Mouse (Mus musculus): ENCODE data around the gene Tcf7l1.

Tcf7l1 gene

DNA sequence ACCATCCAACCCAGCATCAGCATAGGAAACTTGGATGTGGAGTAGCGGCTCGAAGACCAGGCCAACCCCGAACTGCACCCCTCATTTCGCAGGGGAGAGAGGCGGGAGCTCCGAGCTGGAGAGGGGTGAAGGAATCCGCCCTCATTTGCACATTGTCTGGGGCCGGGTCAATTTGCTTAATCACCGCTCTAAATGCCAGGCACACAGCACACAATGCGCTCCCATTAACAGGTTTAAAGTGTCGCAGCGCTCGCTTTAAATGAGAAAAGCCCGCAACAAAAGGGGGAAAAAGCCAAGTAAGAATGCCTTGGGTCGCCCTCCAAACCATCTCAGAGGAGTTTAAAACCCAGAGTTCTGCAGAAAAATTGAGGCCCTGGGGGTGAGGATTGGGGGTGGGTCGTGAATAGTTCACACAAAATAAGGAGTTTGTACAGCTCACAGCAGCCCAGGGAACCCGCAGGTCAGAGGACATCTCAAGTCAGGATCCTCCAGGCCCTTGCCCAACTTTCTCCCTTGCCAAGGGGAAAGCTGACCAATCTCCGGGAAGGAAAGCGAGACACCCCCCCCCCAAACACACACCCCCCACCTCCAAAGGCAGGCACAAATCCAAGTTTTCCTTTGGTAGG, 1.6 kb downstream of the Tcf7l1 start:
- DNase-seq (ENCODE audit: low spot score in 2 of 2) = no peak

- no peak for DNase-seq (ENCODE audit: low spot score in 2 of 2)
Measured at GRCm38 (mm10) chr6:72783780-72784179, 5.3 kb downstream of the Tcf7l1 start.

- DNase-seq (ENCODE audit: low spot score in 2 of 2) = no peak
Measured at GRCm38 (mm10) chr6:72778779-72779776, 10.0 kb downstream of the Tcf7l1 start.

DNA sequence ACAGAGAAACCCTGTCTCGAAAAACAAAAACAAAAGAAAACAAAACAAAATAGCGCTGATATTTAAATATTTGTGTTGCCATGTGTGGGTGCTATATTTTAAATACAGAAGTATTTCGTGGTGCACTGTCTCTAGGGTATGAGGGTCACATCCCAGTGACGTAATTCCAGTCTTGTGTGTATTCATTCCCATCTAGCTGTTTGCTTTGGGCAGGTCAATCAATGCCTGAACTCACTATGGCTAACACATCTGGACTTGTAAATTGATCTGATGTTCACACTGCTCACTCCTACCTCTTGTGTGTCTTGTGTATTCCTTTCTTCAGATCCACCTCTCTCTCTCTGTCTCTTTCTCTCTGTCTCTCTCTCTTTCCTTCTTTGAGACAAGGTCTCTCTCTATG, 11.8 kb downstream of the Tcf7l1 start:
- no peak for DNase-seq (ENCODE audit: low spot score in 2 of 2)

GRCm38 (mm10) chr6:72774275-72774674, 14.8 kb downstream of the Tcf7l1 start:
- DNase-seq (ENCODE audit: low spot score in 2 of 2) = no peak

DNA sequence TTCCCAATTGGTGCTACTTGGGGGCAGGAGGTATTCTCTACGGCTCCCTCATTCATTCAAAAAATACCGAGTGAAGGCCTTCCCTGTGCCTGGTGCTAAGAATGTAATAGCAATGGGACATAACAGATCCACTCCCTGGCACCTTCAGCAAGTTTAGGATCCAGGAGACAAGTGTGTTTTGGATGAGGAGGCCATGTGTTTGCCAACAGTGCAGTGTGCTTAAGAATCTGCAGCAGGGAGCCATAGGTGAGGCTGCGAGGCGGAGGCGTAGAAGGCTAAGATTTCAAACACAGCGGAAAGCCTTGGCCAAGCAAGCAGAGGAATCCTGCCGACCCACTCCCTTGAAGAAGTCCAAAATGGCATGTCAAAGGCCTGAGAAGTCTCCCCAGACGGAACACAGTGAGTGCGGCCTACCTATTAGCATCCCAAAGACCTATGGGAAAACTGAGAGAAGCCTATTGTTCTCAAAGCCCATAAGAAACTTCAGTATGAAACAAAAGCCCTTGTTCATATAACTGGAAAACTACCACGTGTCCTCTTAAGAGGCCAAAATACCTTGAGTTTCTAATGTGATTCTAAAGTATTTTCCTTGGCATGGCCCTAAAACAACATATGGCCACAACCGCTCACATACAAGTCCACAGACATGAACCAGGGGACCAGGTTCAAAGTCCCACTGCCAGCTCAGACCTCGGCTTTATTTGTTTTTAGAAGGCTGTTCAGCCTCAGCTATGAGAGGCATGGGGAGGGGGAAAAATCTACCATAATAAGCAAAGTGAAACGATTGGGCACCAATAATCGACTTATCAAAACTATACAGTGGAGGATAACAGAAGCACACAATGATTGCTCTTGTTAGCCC, 18.9 kb downstream of the Tcf7l1 start:
- no peak for DNase-seq (ENCODE audit: low spot score in 2 of 2)

DNA sequence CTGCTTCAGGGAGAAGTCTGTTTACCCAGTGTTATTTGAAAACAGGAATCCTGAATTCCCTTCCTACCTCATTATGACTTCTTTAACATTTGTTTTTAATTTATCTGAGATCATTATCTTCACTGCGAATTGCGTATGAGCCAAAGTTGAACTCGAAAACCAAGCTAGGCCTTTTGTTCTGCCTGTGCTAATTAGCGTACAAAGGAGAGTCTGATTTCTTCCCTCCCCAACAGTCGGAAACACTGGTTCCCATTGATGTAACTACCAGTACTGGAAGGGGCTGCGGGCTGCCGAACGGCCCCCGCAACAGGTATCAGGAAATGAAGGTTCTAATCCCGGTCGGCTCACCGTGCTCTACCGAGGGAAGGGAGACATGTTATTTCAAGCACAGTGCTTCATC, 19.7 kb downstream of the Tcf7l1 start:
- no peak for DNase-seq (ENCODE audit: low spot score in 2 of 2)

- DNase-seq (ENCODE audit: low spot score in 2 of 2) = peak; percentile 50 to 63
Measured at GRCm38 (mm10) chr6:72768804-72769203, 20.2 kb downstream of the Tcf7l1 start.

DNA sequence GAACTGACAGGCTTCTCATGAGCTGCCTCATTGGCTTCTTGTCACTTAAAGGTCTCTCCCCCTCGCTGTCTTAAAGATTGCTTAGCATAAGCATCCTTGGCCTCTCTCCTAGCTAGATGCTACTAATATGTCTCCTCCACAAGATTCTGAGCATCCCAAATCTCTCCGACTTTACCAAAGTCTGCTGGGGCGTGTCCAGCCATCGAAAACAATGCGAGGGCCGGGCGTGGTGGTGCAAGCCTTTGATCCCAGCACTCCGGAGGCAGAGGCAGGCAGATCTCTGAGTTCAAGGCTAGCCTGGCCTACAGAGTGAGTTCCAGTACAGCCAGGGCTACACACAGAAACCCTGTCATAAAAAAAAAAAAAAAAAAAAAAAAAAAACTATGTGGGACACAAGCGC, 21.0 kb downstream of the Tcf7l1 start:
- DNase-seq (ENCODE audit: low spot score in 2 of 2) = no peak

GRCm38 (mm10) chr6:72763616-72764015, 25.4 kb downstream of the Tcf7l1 start:
- DNase-seq (ENCODE audit: low spot score in 2 of 2) = no peak

- peak in 1 of 2 experiments; percentile 17 for DNase-seq (ENCODE audit: low spot score in 2 of 2)
Measured at GRCm38 (mm10) chr6:72761645-72762044, 27.4 kb downstream of the Tcf7l1 start.

DNA sequence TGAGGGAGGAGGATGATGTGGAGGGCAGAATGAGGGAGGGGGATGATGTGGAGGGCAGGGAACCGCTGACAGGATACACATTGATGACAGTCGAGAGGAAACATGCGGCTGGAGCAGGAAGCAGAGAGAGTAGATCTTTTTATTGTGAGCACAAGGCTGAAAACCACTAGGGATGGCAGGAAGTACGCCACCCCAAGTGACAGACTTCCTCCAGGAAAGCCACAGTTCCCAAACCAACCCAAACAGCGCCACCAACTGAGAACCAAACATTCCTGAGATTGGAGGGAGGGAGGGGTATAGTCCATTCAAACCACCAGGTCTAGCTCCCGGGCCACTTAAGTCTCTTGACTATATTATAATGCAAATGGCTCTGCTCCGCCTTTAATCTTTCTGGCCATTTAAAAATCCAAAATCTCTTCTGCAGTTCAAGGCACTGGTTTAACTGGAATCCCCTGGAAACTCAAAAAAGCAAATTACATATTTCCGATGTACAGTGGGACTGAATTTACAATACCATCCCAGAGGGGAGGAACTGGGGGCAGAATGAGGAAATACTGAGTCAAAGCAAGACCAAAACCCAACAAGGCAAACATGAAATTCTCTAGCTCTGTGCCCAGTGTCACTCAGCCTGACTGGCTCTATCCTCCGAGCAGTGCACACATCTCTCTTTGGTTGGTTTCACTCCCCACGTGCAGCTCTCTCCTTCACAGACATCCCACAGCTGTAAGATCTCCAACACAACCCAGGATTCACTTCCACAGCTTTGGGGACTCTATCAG, 30.6 kb downstream of the Tcf7l1 start:
- DNase-seq (ENCODE audit: low spot score in 2 of 2) = no peak

GRCm38 (mm10) chr6:72755267-72755889, 33.7 kb downstream of the Tcf7l1 start:
- no peak for DNase-seq (ENCODE audit: low spot score in 2 of 2)

DNA sequence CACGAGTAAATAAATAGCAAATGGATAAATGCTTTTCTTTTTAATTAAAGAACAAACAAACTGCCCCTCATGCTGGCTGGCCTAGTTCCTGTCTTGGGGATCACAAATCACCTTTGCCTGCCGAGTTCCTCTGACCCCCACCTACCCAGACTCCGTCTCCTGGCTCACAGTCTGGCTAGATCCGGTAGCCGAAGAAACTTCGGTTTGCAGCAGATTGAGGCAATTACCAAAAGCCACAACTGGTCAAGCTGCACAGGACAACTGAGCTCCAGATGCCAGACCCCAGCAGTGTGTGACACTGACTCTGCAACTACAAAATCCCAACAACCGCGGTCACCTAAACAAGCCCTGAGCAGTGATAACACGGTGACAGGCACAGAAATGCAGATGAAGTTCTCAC, 34.8 kb downstream of the Tcf7l1 start:
- DNase-seq (ENCODE audit: low spot score in 2 of 2) = no peak

DNA sequence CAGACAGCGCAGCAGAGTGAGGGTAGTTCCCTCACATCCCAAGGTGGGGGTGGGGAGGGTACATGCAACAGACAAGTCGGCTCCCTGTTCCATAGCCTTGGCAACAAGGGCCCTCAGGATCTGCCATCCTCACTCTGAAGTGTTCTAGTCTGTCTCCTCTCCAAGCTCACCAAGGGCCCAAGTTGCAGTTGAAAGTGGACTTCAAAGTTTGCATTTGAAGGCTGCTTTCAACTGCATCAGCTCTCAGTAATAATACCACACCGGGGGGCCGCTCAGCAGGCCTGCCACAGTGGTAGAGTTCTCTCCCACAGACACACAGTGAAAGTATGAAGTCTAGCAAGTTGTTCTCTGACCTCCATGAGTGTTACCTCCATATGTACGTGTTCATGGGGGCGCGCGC, 35.3 kb downstream of the Tcf7l1 start:
- no peak for DNase-seq (ENCODE audit: low spot score in 2 of 2)

GRCm38 (mm10) chr6:72752824-72753223, 36.2 kb downstream of the Tcf7l1 start:
- no peak for DNase-seq (ENCODE audit: low spot score in 2 of 2)

DNA sequence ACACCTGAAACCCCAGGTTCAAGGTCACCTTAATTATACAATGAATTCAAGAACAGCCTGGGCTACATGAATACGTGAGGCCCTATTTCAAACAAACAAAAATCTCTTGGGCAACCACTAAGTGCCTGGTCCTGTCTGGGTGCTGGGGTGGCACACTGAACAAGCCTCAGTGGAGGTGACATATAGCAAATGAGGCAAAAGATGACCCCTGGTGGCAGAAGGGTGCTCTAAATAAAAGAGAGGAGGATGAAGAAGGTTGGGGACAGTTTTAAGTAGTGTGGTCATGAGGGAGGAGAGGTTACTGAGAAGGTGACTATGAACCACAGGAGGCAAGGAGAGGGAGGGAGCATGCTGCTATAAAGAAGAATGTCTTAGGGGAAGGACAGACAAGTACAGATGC, 37.8 kb downstream of the Tcf7l1 start:
- DNase-seq (ENCODE audit: low spot score in 2 of 2) = no peak

- no peak for DNase-seq (ENCODE audit: low spot score in 2 of 2)
Measured at GRCm38 (mm10) chr6:72748882-72749437, 40.1 kb downstream of the Tcf7l1 start.

- no peak for DNase-seq (ENCODE audit: low spot score in 2 of 2)
Measured at GRCm38 (mm10) chr6:72748421-72748820, 40.6 kb downstream of the Tcf7l1 start.

DNA sequence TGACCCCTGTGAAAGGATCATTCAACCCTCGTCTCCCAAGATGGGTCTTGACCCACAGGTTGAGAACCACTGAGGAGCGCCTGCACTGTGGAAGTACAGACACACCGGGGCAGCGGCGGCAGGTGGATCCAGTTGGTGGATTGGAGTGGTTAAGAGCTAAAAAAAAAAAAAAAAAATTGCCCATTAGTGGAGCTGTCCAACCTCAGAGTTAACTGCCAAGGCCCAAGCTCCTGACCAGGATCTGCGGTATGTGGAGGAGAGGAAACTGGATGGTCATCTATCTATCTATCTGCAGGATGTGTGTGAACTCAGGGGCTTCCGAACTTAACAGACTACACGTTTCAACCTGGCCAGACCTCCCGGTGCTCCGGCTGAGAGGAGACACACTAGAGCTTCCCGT, 41.2 kb downstream of the Tcf7l1 start:
- DNase-seq (ENCODE audit: low spot score in 2 of 2) = no peak

GRCm38 (mm10) chr6:72747156-72747555, 41.9 kb downstream of the Tcf7l1 start:
- DNase-seq (ENCODE audit: low spot score in 2 of 2) = no peak
